Mouse (Mus musculus): ENCODE measurements at regions not wholly inside any gene's neighbourhood (a gene's known extent, or its start where the extent isn't known, plus 50 kb on each side); places are given as distances from the start of the nearest gene placed in this dataset.

- Histone ChIP-seq H3K36me3 (ENCODE audit: control insufficient read depth, insufficient read depth, low read length) (no peaks in the 10 kb centered on the region), H3K27ac (replicated peaks; ENCODE audit: low read depth, low read length) (no peak overlapping the region), H3K27me3 (replicated peaks; ENCODE audit: control insufficient read depth, insufficient read depth, low read length) (no peaks in the 10 kb centered on the region), H3K4me2 (ENCODE audit: low read depth, low read length) (no peak overlapping the region), H3K9ac (ENCODE audit: low read depth, low read length) (no peak overlapping the region), H3K4me3 (ENCODE audit: low read depth, low read length) (no peak overlapping the region), H3K4me1 (ENCODE audit: control insufficient read depth, insufficient read depth, low read length) (no peaks in the 10 kb centered on the region), H3K9me3 (ENCODE audit: control insufficient read depth, low read length) (no peaks in the 10 kb centered on the region)
- ATAC-seq (ENCODE audit: low read depth) = no peak
- WGBS = 83% methylated on average over 3 of the region's 3 CpGs
- no peak for DNase-seq (ENCODE audit: low spot score)
Observed at GRCm38 (mm10) chr14:47896581-47896980, 224.0 kb upstream of the Peli2 start.

GRCm38 (mm10) chr14:47897907-47898530 is 222.6 kb upstream of the Peli2 start:
- no peak overlapping the region for H3K27ac ChIP-seq (replicated peaks; ENCODE audit: low read depth, low read length)
- H3K27me3 ChIP-seq (replicated peaks; ENCODE audit: control insufficient read depth, insufficient read depth, low read length) = no peaks in the 10 kb centered on the region
- H3K4me3 ChIP-seq (ENCODE audit: low read depth, low read length) = no peak overlapping the region
- no peak overlapping the region for H3K4me2 ChIP-seq (ENCODE audit: low read depth, low read length)
- no peaks in the 10 kb centered on the region for H3K36me3 ChIP-seq (ENCODE audit: control insufficient read depth, insufficient read depth, low read length)
- H3K9ac ChIP-seq (ENCODE audit: low read depth, low read length) = no peak overlapping the region
- no peaks in the 10 kb centered on the region for H3K9me3 ChIP-seq (ENCODE audit: control insufficient read depth, low read length)
- no peak for DNase-seq (ENCODE audit: low spot score)
- no peak for ATAC-seq (ENCODE audit: low read depth)
- WGBS = 78% methylated on average over 5 of the region's 5 CpGs
- no peaks in the 10 kb centered on the region for H3K4me1 ChIP-seq (ENCODE audit: control insufficient read depth, insufficient read depth, low read length)

GRCm38 (mm10) chr14:47898605-47899004 is 222.0 kb upstream of the Peli2 start:
- Histone ChIP-seq H3K4me3 (ENCODE audit: low read depth, low read length) (no peak overlapping the region), H3K27me3 (replicated peaks; ENCODE audit: control insufficient read depth, insufficient read depth, low read length) (no peaks in the 10 kb centered on the region), H3K36me3 (ENCODE audit: control insufficient read depth, insufficient read depth, low read length) (no peaks in the 10 kb centered on the region), H3K4me2 (ENCODE audit: low read depth, low read length) (no peak overlapping the region), H3K9ac (ENCODE audit: low read depth, low read length) (no peak overlapping the region), H3K27ac (replicated peaks; ENCODE audit: low read depth, low read length) (no peak overlapping the region), H3K4me1 (ENCODE audit: control insufficient read depth, insufficient read depth, low read length) (no peaks in the 10 kb centered on the region), H3K9me3 (ENCODE audit: control insufficient read depth, low read length) (no peaks in the 10 kb centered on the region)
- DNase-seq (ENCODE audit: low spot score) (no peak), ATAC-seq (ENCODE audit: low read depth) (no peak)
- 86% methylated on average over 4 of the region's 4 CpGs for WGBS

GRCm38 (mm10) chr14:47905334-47905733 is 215.3 kb upstream of the Peli2 start:
- Histone ChIP-seq H3K4me3 (ENCODE audit: low read depth, low read length) (no peak overlapping the region), H3K9me3 (ENCODE audit: control insufficient read depth, low read length) (no peaks in the 10 kb centered on the region), H3K4me1 (ENCODE audit: control insufficient read depth, insufficient read depth, low read length) (no peaks in the 10 kb centered on the region), H3K9ac (ENCODE audit: low read depth, low read length) (no peak overlapping the region), H3K36me3 (ENCODE audit: control insufficient read depth, insufficient read depth, low read length) (no peaks in the 10 kb centered on the region), H3K4me2 (ENCODE audit: low read depth, low read length) (no peak overlapping the region), H3K27ac (replicated peaks; ENCODE audit: low read depth, low read length) (no peak overlapping the region), H3K27me3 (replicated peaks; ENCODE audit: control insufficient read depth, insufficient read depth, low read length) (no peaks in the 10 kb centered on the region)
- DNase-seq (ENCODE audit: low spot score) (no peak), ATAC-seq (ENCODE audit: low read depth) (no peak)

GRCm38 (mm10) chr14:47909129-47909528 is 211.5 kb upstream of the Peli2 start:
- ATAC-seq (ENCODE audit: low read depth) (no peak), DNase-seq (ENCODE audit: low spot score) (no peak)
- H3K4me1 ChIP-seq (ENCODE audit: control insufficient read depth, insufficient read depth, low read length) = no peaks in the 10 kb centered on the region
- no peak overlapping the region for H3K4me2 ChIP-seq (ENCODE audit: low read depth, low read length)
- H3K36me3 ChIP-seq (ENCODE audit: control insufficient read depth, insufficient read depth, low read length) = no peaks in the 10 kb centered on the region
- H3K4me3 ChIP-seq (ENCODE audit: low read depth, low read length) = no peak overlapping the region
- H3K9ac ChIP-seq (ENCODE audit: low read depth, low read length) = no peak overlapping the region
- H3K9me3 ChIP-seq (ENCODE audit: control insufficient read depth, low read length) = no peaks in the 10 kb centered on the region
- H3K27me3 ChIP-seq (replicated peaks; ENCODE audit: control insufficient read depth, insufficient read depth, low read length) = no peaks in the 10 kb centered on the region
- 39% methylated on average over 8 of the region's 8 CpGs for WGBS
- no peak overlapping the region for H3K27ac ChIP-seq (replicated peaks; ENCODE audit: low read depth, low read length)

- Histone ChIP-seq H3K36me3 (ENCODE audit: control insufficient read depth, insufficient read depth, low read length) (no peaks in the 10 kb centered on the region), H3K4me2 (ENCODE audit: low read depth, low read length) (no peak overlapping the region), H3K27ac (replicated peaks; ENCODE audit: low read depth, low read length) (no peak overlapping the region), H3K4me3 (ENCODE audit: low read depth, low read length) (no peak overlapping the region), H3K9ac (ENCODE audit: low read depth, low read length) (no peak overlapping the region), H3K27me3 (replicated peaks; ENCODE audit: control insufficient read depth, insufficient read depth, low read length) (no peaks in the 10 kb centered on the region), H3K4me1 (ENCODE audit: control insufficient read depth, insufficient read depth, low read length) (no peaks in the 10 kb centered on the region), H3K9me3 (ENCODE audit: control insufficient read depth, low read length) (no peaks in the 10 kb centered on the region)
- ATAC-seq (ENCODE audit: low read depth) (no peak), DNase-seq (ENCODE audit: low spot score) (peak; percentile 12)
- WGBS = 48% methylated on average over 6 of the region's 6 CpGs
Observed at GRCm38 (mm10) chr14:47910741-47911295, 209.8 kb upstream of the Peli2 start.

- Histone ChIP-seq H3K4me3 (ENCODE audit: low read depth, low read length) (no peak overlapping the region), H3K36me3 (ENCODE audit: control insufficient read depth, insufficient read depth, low read length) (no peaks in the 10 kb centered on the region)
Observed at GRCm38 (mm10) chr14:47911546-47912545, 208.8 kb upstream of the Peli2 start.

GRCm38 (mm10) chr14:47915621-47916020 is 205.0 kb upstream of the Peli2 start:
- DNase-seq (ENCODE audit: low spot score) (peak; percentile 33), ATAC-seq (ENCODE audit: low read depth) (no peak)
- Histone ChIP-seq H3K4me3 (ENCODE audit: low read depth, low read length) (no peak overlapping the region), H3K27ac (replicated peaks; ENCODE audit: low read depth, low read length) (no peak overlapping the region), H3K36me3 (ENCODE audit: control insufficient read depth, insufficient read depth, low read length) (no peaks in the 10 kb centered on the region), H3K27me3 (replicated peaks; ENCODE audit: control insufficient read depth, insufficient read depth, low read length) (no peaks in the 10 kb centered on the region), H3K9me3 (ENCODE audit: control insufficient read depth, low read length) (no peaks in the 10 kb centered on the region), H3K4me2 (ENCODE audit: low read depth, low read length) (no peak overlapping the region), H3K4me1 (ENCODE audit: control insufficient read depth, insufficient read depth, low read length) (no peaks in the 10 kb centered on the region), H3K9ac (ENCODE audit: low read depth, low read length) (no peak overlapping the region)
- WGBS = 37% methylated on average over 1 of the region's 1 CpGs

More at GRCm38 (mm10) chr14:47911546-47912545, 208.8 kb upstream of the Peli2 start:
- DNase-seq (ENCODE audit: low spot score) (no peak), ATAC-seq (ENCODE audit: low read depth) (no peak)
- WGBS = 69% methylated on average over 9 of the region's 9 CpGs
- Histone ChIP-seq H3K27ac (replicated peaks; ENCODE audit: low read depth, low read length) (no peak overlapping the region), H3K27me3 (replicated peaks; ENCODE audit: control insufficient read depth, insufficient read depth, low read length) (no peaks in the 10 kb centered on the region), H3K4me2 (ENCODE audit: low read depth, low read length) (no peak overlapping the region), H3K9me3 (ENCODE audit: control insufficient read depth, low read length) (no peaks in the 10 kb centered on the region), H3K4me1 (ENCODE audit: control insufficient read depth, insufficient read depth, low read length) (no peaks in the 10 kb centered on the region), H3K9ac (ENCODE audit: low read depth, low read length) (no peak overlapping the region)

All from embryonic facial prominence, embryonic 14.5 days (tissue).